Mouse (Mus musculus): Measurements from ENCODE around the gene Mrpl16. TPM values are rescaled to one million over a fixed set of nuclear protein-coding genes. Genes with fewer than 3 reads are reported as not detected.

The Mrpl16 gene
- total RNA-seq, 2 experiments from 2014 or later: 31.2 to 34.6 TPM

DNA sequence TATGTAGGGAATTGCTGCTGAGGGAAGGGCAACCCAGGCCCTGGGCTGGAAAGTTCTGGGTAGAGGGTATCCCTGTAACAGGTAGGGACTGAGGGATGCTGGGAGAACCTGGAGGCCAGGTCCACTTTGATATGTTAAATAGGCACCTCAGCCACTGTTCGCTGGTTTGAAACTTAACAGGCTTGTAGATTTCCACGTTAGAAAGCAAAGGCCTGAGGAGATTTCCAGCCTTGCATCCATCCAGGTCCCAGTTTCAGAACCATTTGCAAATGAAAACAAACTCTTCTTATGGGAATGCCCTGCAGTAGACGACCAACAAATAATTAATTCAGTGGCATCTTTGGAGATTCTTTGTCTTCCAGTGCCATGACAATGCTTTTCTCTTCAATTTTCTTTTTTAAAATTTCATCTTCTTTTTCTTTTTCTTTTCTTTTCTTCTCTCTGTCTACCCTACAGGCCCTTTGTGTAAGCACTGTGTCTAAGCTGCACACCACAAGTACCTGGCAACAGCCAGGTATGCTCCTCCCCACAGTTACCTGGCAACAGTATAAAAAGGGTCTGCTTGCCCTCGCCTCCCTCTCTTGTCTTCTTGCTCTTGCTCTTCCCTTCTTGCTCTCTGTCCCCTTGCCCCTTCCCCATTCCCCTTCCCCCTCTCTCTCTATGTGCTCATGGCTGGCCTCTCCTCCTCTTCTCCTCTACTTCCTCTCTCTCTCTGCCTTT lies 53.3 kb downstream of the Mrpl16 start:
- DNase-seq (ENCODE audit: low spot score in 2 of 2): no peak
- Histone ChIP-seq H3K27ac (no peak overlapping the region), H3K4me3 (no peak overlapping the region)
- TF ChIP-seq CTCF (conservative IDR thresholded peaks at IDR 0.05): no peak

Other genes starting within 250 kb of the Mrpl16 start
- gene Ms4a4d, start 233.6 kb upstream of the Mrpl16 start, total RNA-seq (2021): not detected
- gene Ms4a6d, start 165.5 kb upstream of the Mrpl16 start, total RNA-seq (2021): 1 to 10 TPM; 1.4 to 1.5 TPM
- gene Ms4a2, start 146.7 kb upstream of the Mrpl16 start, total RNA-seq (2021): under 1 TPM in 1 of 2 experiments, not detected in 1; 0.38 TPM
- not detected for gene Ms4a3, start 129.5 kb upstream of the Mrpl16 start, total RNA-seq (2021)
- gene Oosp2, start 109.8 kb upstream of the Mrpl16 start, total RNA-seq (2021): not detected
- not detected for gene Oosp1, start 79.2 kb upstream of the Mrpl16 start, total RNA-seq (2021)
- not detected for gene Oosp3, start 73.3 kb upstream of the Mrpl16 start, total RNA-seq (2021)
- not detected for gene Gif, start 22.8 kb upstream of the Mrpl16 start, total RNA-seq (2021)
- 10 to 100 TPM; 30.6 to 39.3 TPM for gene Stx3, start 49.0 kb downstream of the Mrpl16 start, total RNA-seq (2021)
- not detected for gene Olfr1417, start 68.8 kb downstream of the Mrpl16 start, total RNA-seq (2021)
- gene Olfr1418, start 90.7 kb downstream of the Mrpl16 start, total RNA-seq (2021): not detected
- gene Olfr1419, start 104.7 kb downstream of the Mrpl16 start, total RNA-seq (2021): not detected
- not detected for gene Olfr1420, start 116.2 kb downstream of the Mrpl16 start, total RNA-seq (2021)
- gene Patl1, start 142.0 kb downstream of the Mrpl16 start, total RNA-seq (2021): 10 to 100 TPM; 19.7 to 21.1 TPM
- 10 to 100 TPM; 50.3 to 50.9 TPM for gene Osbp, start 195.6 kb downstream of the Mrpl16 start, total RNA-seq (2021)